Mouse (Mus musculus) hindbrain, embryonic 10.5 days (tissue): Measurements from ENCODE around the gene Sdk1. TPM values are rescaled to one million over a fixed set of nuclear protein-coding genes. Genes with fewer than 3 reads are reported as not detected.
A peak's percentile ranks its signal among the peaks of the same experiment; 100 is the strongest.

Source experiments
- DNase-seq: peaks from one replicate; pipeline ENCODE4 v3.0.0-alpha.2; 2017; ENCODE audit warnings: low spot score
- H3K27ac ChIP-seq: fragments of 300-500 bp; sonication (generic); 2 replicates; pipeline ENCODE4 v1.5.1; 2016; ENCODE audit warnings: mild to moderate bottlenecking, moderate library complexity
- H3K27me3 ChIP-seq: fragments of 300-500 bp; sonication (generic); 2 replicates; pipeline ENCODE4 v1.6.1; 2016; ENCODE audit warnings: mild to moderate bottlenecking; ENCODE audit not compliant: poor library complexity, insufficient read depth, severe bottlenecking
- H3K36me3 ChIP-seq: fragments of 300-500 bp; sonication (generic); 2 replicates; pipeline ENCODE4 v1.6.1; 2016; ENCODE audit warnings: mild to moderate bottlenecking, moderate library complexity
- H3K4me1 ChIP-seq: fragments of 300-500 bp; sonication (generic); replicated peaks from 2 replicates; pipeline ENCODE4 v1.6.1; 2016; ENCODE audit warnings: mild to moderate bottlenecking
- H3K4me3 ChIP-seq: fragments of 300-500 bp; sonication (generic); 2 replicates; pipeline ENCODE4 v1.5.1; 2016; ENCODE audit warnings: mild to moderate bottlenecking, moderate library complexity
- H3K9me3 ChIP-seq: fragments of 300-500 bp; sonication (generic); 2 replicates; pipeline ENCODE4 v1.6.1; 2016; ENCODE audit warnings: mild to moderate bottlenecking, moderate library complexity
- WGBS: fragments of 180-500 bp; shearing (Covaris S2); methylation state at CpG from one replicate; pipeline ENCODE4 v1.1.7; 2016; 5-methylcytosine and 5-hydroxymethylcytosine counted together
- polyA plus RNA-seq: library from polyadenylated mRNA; unstranded; fragments of >200 nt; fragmentation: Nextera tagmentation; extraction: Ambion mirVana; gene quantifications from 2 replicates; pipeline ENCODE4 v1.2.1, GENCODE M21; 2016

Gene Sdk1
- polyA plus RNA-seq = 0.99 and 1.5 TPM in 2 replicates

DNA sequence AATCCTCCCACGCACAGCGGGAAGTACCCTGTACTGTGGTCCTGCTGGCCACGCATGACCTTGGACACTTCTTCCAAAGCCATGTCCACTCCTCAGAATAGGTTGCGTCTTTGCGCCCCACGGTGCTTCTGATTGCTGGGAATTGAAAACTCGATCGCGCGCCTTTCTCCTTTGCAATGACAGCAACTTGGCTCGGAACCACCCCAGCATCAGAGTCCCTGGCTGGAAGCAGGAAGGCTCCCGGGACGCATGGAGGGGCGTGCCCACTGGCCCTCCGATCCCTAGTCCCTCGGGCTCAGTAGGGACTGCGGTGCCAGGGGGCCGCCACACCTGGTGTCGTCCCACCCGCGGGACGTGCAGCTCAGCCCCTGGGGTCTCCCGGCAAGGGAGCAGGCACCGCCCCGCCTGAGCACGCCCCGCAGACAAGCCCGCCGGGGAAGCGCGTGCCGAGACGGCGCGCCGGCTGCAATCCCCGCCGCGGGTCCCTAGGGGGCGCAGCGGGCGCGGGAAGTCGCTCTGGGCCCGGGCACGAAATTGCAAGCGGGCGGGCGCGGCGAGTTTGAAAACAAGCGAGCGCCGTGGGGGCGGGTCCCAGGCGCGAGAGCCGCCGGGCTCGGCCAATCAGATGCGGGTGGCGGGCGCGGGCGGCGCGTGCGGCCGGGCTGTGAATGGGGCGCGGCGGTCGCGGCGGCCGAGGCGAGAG lies at the start of gene Sdk1:
Gene Sdk1 (plus strand): TSS at position 650 of the 703 bp plus-strand sequence.
- peak; percentile 95 for DNase-seq
- H3K9me3 ChIP-seq = no peaks in the 10 kb centered on the region
- peaks cover 41% of the 10 kb centered on the region for H3K4me1 ChIP-seq
- WGBS = under 1% methylated on average over 77 of the region's 77 CpGs
- H3K27me3 ChIP-seq = peaks cover 67% of the 10 kb centered on the region
- H3K27ac ChIP-seq = peak within 1 kb of the TSS; percentile 88
- H3K36me3 ChIP-seq = no peaks in the 10 kb centered on the region
- H3K4me3 ChIP-seq = peak within 1 kb of the TSS; percentile 81

DNA sequence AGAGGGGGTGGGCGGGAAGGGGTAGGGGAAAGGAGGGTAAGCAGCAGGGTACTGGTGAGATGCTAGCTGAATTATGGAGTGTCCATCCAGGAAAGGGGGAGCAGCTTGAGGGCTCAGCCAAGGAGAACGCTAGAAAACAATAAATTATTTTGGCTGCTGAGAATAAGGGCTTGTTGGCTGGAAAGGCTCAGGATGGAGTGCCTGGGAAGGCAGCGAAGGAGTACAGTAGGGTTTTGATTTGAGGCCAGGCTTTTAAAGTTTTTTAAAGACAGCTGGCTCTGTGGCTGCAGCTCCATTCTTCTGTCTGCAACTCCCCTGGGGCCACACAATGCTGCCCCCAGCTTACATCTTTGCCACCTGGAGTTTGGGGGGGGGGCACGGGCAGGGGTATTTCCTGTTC lies 44.0 kb upstream of the Sdk1 start:
- no peak for DNase-seq
- WGBS = 60% methylated on average over 4 of the region's 4 CpGs
- Histone ChIP-seq H3K27me3 (no peaks in the 10 kb centered on the region), H3K4me3 (no peak overlapping the region), H3K36me3 (no peaks in the 10 kb centered on the region), H3K9me3 (no peaks in the 10 kb centered on the region), H3K4me1 (peaks cover 21% of the 10 kb centered on the region), H3K27ac (no peak overlapping the region; the same call in 1 of the 2 replicates)

DNA sequence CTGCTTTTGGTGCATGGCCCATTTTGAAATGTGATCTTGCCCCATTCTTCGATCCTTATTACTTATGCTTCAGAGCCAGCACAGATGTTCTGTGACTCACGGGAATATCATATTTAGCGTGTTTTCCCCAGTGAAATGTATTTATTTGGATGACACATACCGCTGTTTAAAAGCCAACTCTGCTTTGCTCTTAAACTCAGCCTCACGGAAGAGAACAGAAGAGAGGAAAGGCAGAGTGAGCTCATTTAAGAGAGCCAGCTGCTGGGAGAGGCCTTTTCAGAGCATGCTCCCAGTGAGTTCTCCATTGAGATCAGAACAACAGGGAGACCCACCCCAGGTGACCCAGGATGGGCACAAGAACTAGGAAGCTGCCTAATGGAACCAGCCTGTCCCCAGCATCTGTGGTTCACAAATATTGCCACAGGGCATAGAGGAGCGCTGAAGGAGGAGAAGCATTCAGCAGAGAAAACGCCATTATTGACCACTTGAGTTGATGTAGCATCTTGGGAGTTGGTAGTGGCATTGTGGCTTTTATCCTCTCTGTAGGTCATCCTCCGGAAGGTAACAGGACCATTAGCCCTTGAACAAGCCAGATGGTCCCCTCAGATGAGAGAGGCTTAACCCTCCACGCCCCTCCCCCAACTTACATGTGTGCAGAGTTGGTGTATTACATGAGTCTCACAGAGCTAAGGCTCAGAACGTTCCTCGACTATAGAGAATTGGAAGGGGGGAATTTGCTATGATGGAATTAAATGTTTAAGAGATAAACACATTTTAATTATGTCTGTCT lies 38.8 kb upstream of the Sdk1 start:
- Histone ChIP-seq H3K4me1 (peaks cover under 1% of the 10 kb centered on the region), H3K4me3 (no peak overlapping the region), H3K36me3 (no peaks in the 10 kb centered on the region), H3K9me3 (no peaks in the 10 kb centered on the region), H3K27ac (0 out of 2 replicates have a peak overlapping the region, but pooled peaks have one; percentile 26), H3K27me3 (no peaks in the 10 kb centered on the region)
- 81% methylated on average over 11 of the region's 11 CpGs for WGBS
- DNase-seq = peak; percentile 15

DNA sequence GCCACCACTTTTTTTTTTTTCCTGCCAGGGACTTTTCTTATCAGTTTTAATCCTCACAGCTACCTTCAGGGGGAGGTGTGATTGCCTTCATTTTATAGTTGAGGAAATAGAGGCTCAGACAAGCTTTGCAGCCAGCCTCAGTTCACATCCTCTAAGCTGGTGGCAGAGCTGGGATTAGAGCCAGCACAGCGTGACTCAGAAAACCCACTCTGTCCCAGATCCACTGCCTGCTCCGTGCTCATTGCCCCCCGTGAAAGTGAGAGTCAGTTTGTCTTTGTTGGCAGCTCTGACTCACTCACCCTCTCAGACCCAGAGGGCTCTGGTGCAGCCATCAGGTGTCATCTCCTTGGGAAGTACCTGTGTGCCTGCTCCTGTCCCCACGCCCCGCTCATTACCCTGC lies 34.2 kb upstream of the Sdk1 start:
- no peak for DNase-seq

DNA sequence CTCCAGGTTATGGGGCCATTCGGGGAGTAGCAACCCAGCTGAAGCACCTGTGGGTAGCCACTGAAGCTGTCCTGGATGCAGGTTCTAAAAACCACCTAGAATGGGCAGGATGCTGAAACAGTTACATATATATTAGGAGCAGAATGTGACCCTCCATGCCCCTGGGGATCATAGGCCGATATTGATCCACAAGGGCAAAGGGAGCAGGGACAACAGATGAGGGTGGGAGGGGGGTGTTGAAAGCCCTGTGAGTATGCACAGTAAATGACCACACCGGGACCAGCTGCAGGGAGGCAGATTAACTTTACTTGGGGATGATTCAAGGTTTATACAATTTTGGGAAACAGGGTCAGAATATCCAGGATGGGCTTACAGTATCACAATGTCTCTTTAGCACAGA lies 16.0 kb upstream of the Sdk1 start:
- no peak overlapping the region for H3K4me3 ChIP-seq
- no peak for DNase-seq
- 74% methylated on average over 3 of the region's 3 CpGs for WGBS
- no peak overlapping the region for H3K27ac ChIP-seq
- no peaks in the 10 kb centered on the region for H3K9me3 ChIP-seq
- H3K4me1 ChIP-seq = no peaks in the 10 kb centered on the region
- no peaks in the 10 kb centered on the region for H3K27me3 ChIP-seq
- H3K36me3 ChIP-seq = no peaks in the 10 kb centered on the region

More for the DNA sequence above, 34.2 kb upstream of the Sdk1 start:
- no peaks in the 10 kb centered on the region; the same call in 1 of the 2 replicates for H3K4me1 ChIP-seq
- WGBS = 69% methylated on average over 5 of the region's 5 CpGs
- no peaks in the 10 kb centered on the region for H3K27me3 ChIP-seq
- H3K36me3 ChIP-seq = no peaks in the 10 kb centered on the region
- no peak overlapping the region for H3K27ac ChIP-seq
- no peaks in the 10 kb centered on the region for H3K9me3 ChIP-seq
- no peak overlapping the region for H3K4me3 ChIP-seq

DNA sequence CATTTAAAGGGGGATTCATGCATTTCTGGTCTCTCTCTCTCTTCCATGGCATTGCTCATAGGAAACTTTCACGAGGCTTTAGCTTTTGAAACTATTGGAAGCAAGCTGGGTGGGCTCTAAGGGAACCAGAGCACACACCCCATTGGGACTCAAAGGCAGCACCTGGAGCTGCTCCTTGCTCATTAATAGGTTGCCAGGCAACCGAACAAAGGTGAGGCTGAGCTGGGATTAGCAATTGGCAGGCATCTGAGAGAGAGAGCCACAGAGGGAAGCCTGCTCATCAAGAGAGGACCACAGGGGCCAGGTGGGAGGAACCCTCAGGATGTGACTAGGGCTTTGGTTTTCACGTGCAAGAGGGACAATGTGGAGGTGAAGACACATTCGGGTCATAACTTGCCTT lies 7.0 kb upstream of the Sdk1 start:
- Histone ChIP-seq H3K4me3 (no peak overlapping the region), H3K27me3 (peaks cover 12% of the 10 kb centered on the region), H3K4me1 (peaks cover 1% of the 10 kb centered on the region), H3K9me3 (no peaks in the 10 kb centered on the region), H3K36me3 (no peaks in the 10 kb centered on the region), H3K27ac (no peak overlapping the region)
- DNase-seq = no peak
- WGBS = 21% methylated on average over 4 of the region's 4 CpGs

DNA sequence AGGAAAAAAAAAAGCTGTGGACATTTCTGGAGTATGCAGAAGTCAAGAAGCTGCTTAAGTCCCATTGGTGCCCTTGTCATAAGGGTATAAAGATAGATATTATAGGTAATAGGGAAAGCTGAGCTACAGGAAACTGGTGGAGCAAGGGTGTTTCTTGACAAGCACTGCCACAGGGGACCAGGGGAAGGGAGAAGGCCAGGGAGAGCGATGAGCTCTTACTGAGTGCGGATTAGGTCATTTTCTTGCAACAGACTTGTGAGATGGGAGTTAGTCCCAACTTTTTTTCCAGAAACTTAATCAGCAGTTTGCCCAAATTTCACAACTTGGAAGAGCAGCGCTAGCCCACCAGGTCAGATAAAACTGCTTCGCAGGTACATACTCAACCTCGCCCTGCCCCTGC lies 1.9 kb upstream of the Sdk1 start:
- peaks cover 41% of the 10 kb centered on the region for H3K4me1 ChIP-seq
- no peaks in the 10 kb centered on the region for H3K9me3 ChIP-seq
- H3K4me3 ChIP-seq = peak overlapping the region; percentile 81
- no peak for DNase-seq
- H3K36me3 ChIP-seq = no peaks in the 10 kb centered on the region
- no peak overlapping the region for H3K27ac ChIP-seq
- peaks cover 51% of the 10 kb centered on the region for H3K27me3 ChIP-seq
- WGBS = 17% methylated on average over 5 of the region's 5 CpGs

DNA sequence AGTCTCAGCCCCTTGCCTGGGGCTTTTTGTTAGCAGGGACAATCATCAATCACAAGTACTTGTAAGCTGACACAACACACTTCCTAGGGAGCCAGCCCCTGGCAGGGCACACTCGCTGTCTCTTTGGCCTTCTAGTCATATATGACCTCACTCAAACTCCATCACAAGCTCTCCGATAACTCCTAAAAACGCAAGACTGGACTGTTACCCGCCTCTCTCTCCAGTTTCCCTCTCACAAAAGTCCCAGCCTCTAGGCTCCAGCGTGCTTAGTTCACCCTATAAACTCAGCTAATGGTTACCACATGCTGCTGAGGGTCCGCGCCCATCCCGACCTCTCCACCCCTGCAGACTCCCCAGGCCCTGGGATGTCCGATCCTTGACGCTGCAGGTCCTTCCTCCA lies 849 bp upstream of the Sdk1 start:
- peak overlapping the region; percentile 81 for H3K4me3 ChIP-seq
- peaks cover 62% of the 10 kb centered on the region for H3K27me3 ChIP-seq
- DNase-seq = peak; percentile 44
- no peaks in the 10 kb centered on the region for H3K36me3 ChIP-seq
- H3K4me1 ChIP-seq = peaks cover 41% of the 10 kb centered on the region
- peak overlapping the region; percentile 83 for H3K27ac ChIP-seq
- WGBS = under 1% methylated on average over 10 of the region's 10 CpGs
- H3K9me3 ChIP-seq = no peaks in the 10 kb centered on the region

DNA sequence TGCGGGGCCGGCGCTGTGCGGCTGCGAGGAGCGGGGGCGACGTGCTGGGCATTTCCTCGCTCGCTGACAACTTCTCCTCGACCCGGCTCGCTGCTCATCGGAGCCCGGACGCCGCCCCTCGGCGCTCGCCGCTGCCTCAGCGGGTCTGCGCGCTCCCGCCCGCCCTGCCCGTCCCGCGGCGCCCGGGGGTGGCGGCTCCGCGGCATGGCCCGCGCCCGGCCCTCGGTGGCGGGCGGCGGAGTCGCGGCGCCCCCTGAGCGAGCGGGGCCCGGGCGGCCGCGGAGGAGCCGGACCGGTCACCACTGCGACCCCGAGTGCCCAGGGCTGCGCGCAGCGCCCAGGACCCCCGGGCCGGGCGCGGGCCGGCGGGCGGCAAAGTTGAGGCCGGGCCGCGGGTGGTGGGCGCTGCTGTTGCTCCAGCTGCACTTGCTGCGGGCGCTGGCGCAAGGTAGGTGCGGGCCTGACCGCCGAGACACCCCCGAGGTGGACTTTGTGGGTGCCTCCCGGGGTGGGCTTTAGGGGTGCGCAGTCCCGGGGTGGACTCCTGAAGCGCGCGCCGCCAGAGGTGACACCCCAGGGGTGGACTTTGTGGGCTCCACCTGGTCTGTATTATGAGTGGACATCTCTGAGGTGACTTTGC lies 475 bp downstream of the Sdk1 start:
- peak overlapping the region; percentile 88 for H3K27ac ChIP-seq
- H3K9me3 ChIP-seq = no peaks in the 10 kb centered on the region
- H3K36me3 ChIP-seq = no peaks in the 10 kb centered on the region
- H3K4me1 ChIP-seq = peaks cover 41% of the 10 kb centered on the region
- DNase-seq = no peak
- H3K4me3 ChIP-seq = peak overlapping the region; percentile 81
- under 1% methylated on average over 82 of the region's 82 CpGs for WGBS
- peaks cover 69% of the 10 kb centered on the region for H3K27me3 ChIP-seq

DNA sequence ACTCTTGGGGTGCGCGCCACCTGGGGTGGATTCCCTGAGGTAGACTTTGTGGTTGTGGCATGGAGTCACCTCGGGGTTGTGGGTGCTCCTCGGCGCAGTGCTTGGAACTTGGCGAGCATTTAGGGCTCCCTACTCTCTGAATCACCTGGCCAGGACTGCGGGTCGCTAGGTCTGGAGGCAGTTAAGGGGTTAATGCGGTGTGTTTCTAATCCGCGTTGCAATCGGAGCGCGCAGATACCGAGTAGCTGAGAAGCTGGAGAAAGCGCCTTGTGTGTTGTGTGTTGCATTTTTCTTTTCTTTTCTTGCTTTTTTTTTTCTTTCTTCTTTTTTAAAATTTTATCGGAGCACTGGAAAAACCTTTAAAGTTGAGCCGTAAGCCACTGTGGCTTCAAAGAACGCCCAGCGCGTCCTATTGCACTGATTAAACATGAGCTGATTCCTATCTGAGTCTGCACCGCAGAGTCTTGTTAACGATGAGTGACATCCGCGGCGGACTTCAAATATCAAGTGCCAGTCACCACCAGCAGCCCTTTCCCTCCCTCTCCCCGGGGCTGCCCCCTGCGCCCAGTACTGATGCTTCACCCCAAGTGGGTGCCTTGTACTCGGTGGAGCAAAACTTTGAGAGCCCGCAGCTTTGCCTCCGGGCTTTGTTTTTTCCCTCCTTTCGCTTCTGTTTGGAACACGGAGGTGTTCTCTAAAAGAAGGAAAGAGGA lies 2.1 kb downstream of the Sdk1 start:
- no peaks in the 10 kb centered on the region for H3K36me3 ChIP-seq
- peak overlapping the region; percentile 81 for H3K4me3 ChIP-seq
- no peaks in the 10 kb centered on the region for H3K9me3 ChIP-seq
- DNase-seq = peak; percentile 57
- WGBS = 4% methylated on average over 33 of the region's 33 CpGs
- peaks cover 67% of the 10 kb centered on the region for H3K27me3 ChIP-seq
- H3K27ac ChIP-seq = no peak overlapping the region
- H3K4me1 ChIP-seq = peaks cover 41% of the 10 kb centered on the region

DNA sequence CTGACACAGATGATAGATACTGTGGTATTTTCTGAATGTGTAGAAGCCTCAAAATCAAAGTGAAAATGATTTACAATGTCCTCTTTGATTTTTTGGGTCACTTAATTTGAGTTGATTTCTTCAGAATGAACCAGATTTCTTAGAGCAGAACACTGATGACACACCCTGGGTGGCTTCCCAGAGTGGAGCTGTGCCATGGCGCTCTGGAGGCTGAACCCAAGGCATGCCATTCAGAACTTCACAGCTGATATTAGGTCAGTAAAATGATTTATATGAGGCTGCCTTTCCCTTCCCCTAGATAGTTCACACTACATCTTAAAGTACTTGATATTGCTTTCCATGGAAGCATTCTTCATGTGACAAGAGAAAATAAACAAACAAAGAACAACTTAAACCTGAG lies 23.0 kb downstream of the Sdk1 start:
- WGBS = 93% methylated on average over 1 of the region's 1 CpGs
- no peaks in the 10 kb centered on the region for H3K4me1 ChIP-seq
- no peaks in the 10 kb centered on the region for H3K36me3 ChIP-seq
- H3K27me3 ChIP-seq = no peaks in the 10 kb centered on the region
- DNase-seq = no peak
- no peak overlapping the region for H3K4me3 ChIP-seq
- H3K27ac ChIP-seq = no peak overlapping the region
- H3K9me3 ChIP-seq = no peaks in the 10 kb centered on the region

DNA sequence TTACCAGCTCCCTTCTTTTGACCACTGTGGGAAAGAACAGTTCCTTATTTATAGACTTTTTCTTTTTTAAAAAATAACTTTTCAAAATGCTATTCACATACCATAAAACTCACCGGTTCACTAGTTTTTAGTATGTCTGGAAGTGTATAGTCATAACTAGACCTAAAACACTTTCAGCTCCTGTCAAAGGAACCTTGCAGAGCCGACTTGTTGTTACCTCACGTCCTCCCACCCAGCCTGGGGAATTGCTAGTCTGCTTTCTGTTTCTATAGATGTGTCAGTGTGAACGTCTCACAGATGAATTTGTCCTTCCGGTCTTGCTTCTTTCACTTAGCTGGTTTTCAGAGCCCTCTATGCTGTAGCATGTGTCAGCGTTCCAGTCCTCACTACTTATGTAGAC lies 35.8 kb downstream of the Sdk1 start:
- H3K4me1 ChIP-seq = no peaks in the 10 kb centered on the region
- no peak overlapping the region for H3K27ac ChIP-seq
- no peaks in the 10 kb centered on the region for H3K27me3 ChIP-seq
- H3K36me3 ChIP-seq = no peaks in the 10 kb centered on the region
- no peak overlapping the region for H3K4me3 ChIP-seq
- DNase-seq = no peak
- WGBS = 89% methylated on average over 6 of the region's 6 CpGs
- H3K9me3 ChIP-seq = no peaks in the 10 kb centered on the region
